Mouse (Mus musculus): Measurements from ENCODE around the gene Sumf2. TPM values are rescaled to one million over a fixed set of nuclear protein-coding genes. Genes with fewer than 3 reads are reported as not detected.
A peak's percentile ranks its signal among the peaks of the same experiment; 100 is the strongest.

The Sumf2 gene
- polyA plus RNA-seq (2012; rRNA removed), result 17.3 and 19.4 TPM in 2 replicates

GRCm38 (mm10) chr5:129846752-129847557 lies at the start of gene Sumf2:
TSS of gene Sumf2 (plus strand) at chr5:129846986.
- Histone ChIP-seq H3K27me3 (ENCODE audit: control insufficient read depth, insufficient read depth, low read length) (no peaks in the 10 kb centered on the region), H3K27ac (ENCODE audit: control insufficient read depth, insufficient read depth, low read length) (no peak within 1 kb of the TSS), H3K4me3 (ENCODE audit: control insufficient read depth, insufficient read depth, low read length) (peak within 1 kb of the TSS; percentile 54), H3K36me3 (ENCODE audit: control insufficient read depth, insufficient read depth, low read length) (peaks cover 15% of the 10 kb centered on the region; the same call in 1 of the 2 replicates), H3K4me1 (replicated peaks; ENCODE audit: control insufficient read depth, insufficient read depth, low read length) (peaks cover 2% of the 10 kb centered on the region)
- DNase-seq, result peak; percentile 95
- TF ChIP-seq POLR2A (IDR thresholded peaks at IDR 0.05; ENCODE audit: control insufficient read depth, extremely low read depth, insufficient read depth, low read length, poor library complexity), result peak; percentile 70
- TF ChIP-seq CTCF (IDR thresholded peaks at IDR 0.05; ENCODE audit: borderline replicate concordance, control insufficient read depth, extremely low read depth, insufficient read depth, low read length, poor library complexity), result 0 out of 2 replicates have a peak, but pooled peaks have one; percentile 44
- WGBS, result 2% methylated on average over 22 of the region's 22 CpGs

GRCm38 (mm10) chr5:129844848-129845247 lies 1.9 kb upstream of the Sumf2 start:
- no peak for TF ChIP-seq CTCF (IDR thresholded peaks at IDR 0.05; ENCODE audit: borderline replicate concordance, control insufficient read depth, extremely low read depth, insufficient read depth, low read length, poor library complexity)
- no peak for TF ChIP-seq POLR2A (IDR thresholded peaks at IDR 0.05; ENCODE audit: control insufficient read depth, extremely low read depth, insufficient read depth, low read length, poor library complexity)
- no peak overlapping the region for H3K4me3 ChIP-seq (ENCODE audit: control insufficient read depth, insufficient read depth, low read length)
- DNase-seq, result no peak
- H3K36me3 ChIP-seq (ENCODE audit: control insufficient read depth, insufficient read depth, low read length), result peaks cover 15% of the 10 kb centered on the region; the same call in 1 of the 2 replicates
- no peak overlapping the region for H3K27ac ChIP-seq (ENCODE audit: control insufficient read depth, insufficient read depth, low read length)
- peaks cover 2% of the 10 kb centered on the region for H3K4me1 ChIP-seq (replicated peaks; ENCODE audit: control insufficient read depth, insufficient read depth, low read length)
- 96% methylated on average over 5 of the region's 5 CpGs for WGBS
- H3K27me3 ChIP-seq (ENCODE audit: control insufficient read depth, insufficient read depth, low read length), result no peaks in the 10 kb centered on the region

GRCm38 (mm10) chr5:129847558-129847820 lies 703 bp downstream of the Sumf2 start:
- H3K4me3 ChIP-seq (ENCODE audit: control insufficient read depth, insufficient read depth, low read length), result peak overlapping the region; percentile 14; the same call in 1 of the 2 replicates
- H3K36me3 ChIP-seq (ENCODE audit: control insufficient read depth, insufficient read depth, low read length), result peaks cover 15% of the 10 kb centered on the region; the same call in 1 of the 2 replicates
- peaks cover 2% of the 10 kb centered on the region for H3K4me1 ChIP-seq (replicated peaks; ENCODE audit: control insufficient read depth, insufficient read depth, low read length)
- DNase-seq, result no peak
- 27% methylated on average over 8 of the region's 8 CpGs for WGBS
- H3K27ac ChIP-seq (ENCODE audit: control insufficient read depth, insufficient read depth, low read length), result no peak overlapping the region
- TF ChIP-seq CTCF (IDR thresholded peaks at IDR 0.05; ENCODE audit: borderline replicate concordance, control insufficient read depth, extremely low read depth, insufficient read depth, low read length, poor library complexity) (no peak), POLR2A (IDR thresholded peaks at IDR 0.05; ENCODE audit: control insufficient read depth, extremely low read depth, insufficient read depth, low read length, poor library complexity) (no peak)
- H3K27me3 ChIP-seq (ENCODE audit: control insufficient read depth, insufficient read depth, low read length), result no peaks in the 10 kb centered on the region

GRCm38 (mm10) chr5:129855163-129855562 lies 8.4 kb downstream of the Sumf2 start:
- Histone ChIP-seq H3K4me1 (replicated peaks; ENCODE audit: control insufficient read depth, insufficient read depth, low read length) (no peaks in the 10 kb centered on the region), H3K27ac (ENCODE audit: control insufficient read depth, insufficient read depth, low read length) (no peak overlapping the region), H3K27me3 (ENCODE audit: control insufficient read depth, insufficient read depth, low read length) (no peaks in the 10 kb centered on the region), H3K4me3 (ENCODE audit: control insufficient read depth, insufficient read depth, low read length) (no peak overlapping the region), H3K36me3 (ENCODE audit: control insufficient read depth, insufficient read depth, low read length) (peaks cover 9% of the 10 kb centered on the region)
- TF ChIP-seq CTCF (IDR thresholded peaks at IDR 0.05; ENCODE audit: borderline replicate concordance, control insufficient read depth, extremely low read depth, insufficient read depth, low read length, poor library complexity) (no peak), POLR2A (IDR thresholded peaks at IDR 0.05; ENCODE audit: control insufficient read depth, extremely low read depth, insufficient read depth, low read length, poor library complexity) (no peak)
- 88% methylated on average over 5 of the region's 5 CpGs for WGBS
- DNase-seq, result no peak

- no peaks in the 10 kb centered on the region for H3K4me1 ChIP-seq (replicated peaks; ENCODE audit: control insufficient read depth, insufficient read depth, low read length)
- 95% methylated on average over 5 of the region's 5 CpGs for WGBS
- H3K36me3 ChIP-seq (ENCODE audit: control insufficient read depth, insufficient read depth, low read length), result peaks cover 9% of the 10 kb centered on the region
- H3K4me3 ChIP-seq (ENCODE audit: control insufficient read depth, insufficient read depth, low read length), result no peak overlapping the region
- no peak for DNase-seq
- no peak overlapping the region for H3K27ac ChIP-seq (ENCODE audit: control insufficient read depth, insufficient read depth, low read length)
- H3K27me3 ChIP-seq (ENCODE audit: control insufficient read depth, insufficient read depth, low read length), result no peaks in the 10 kb centered on the region
- no peak for TF ChIP-seq CTCF (IDR thresholded peaks at IDR 0.05; ENCODE audit: borderline replicate concordance, control insufficient read depth, extremely low read depth, insufficient read depth, low read length, poor library complexity)
- TF ChIP-seq POLR2A (IDR thresholded peaks at IDR 0.05; ENCODE audit: control insufficient read depth, extremely low read depth, insufficient read depth, low read length, poor library complexity), result no peak
Measured at GRCm38 (mm10) chr5:129856414-129856813, 9.6 kb downstream of the Sumf2 start.

GRCm38 (mm10) chr5:129862325-129862724 lies 15.5 kb downstream of the Sumf2 start:
- peaks cover 3% of the 10 kb centered on the region; the same call in 1 of the 2 replicates for H3K4me1 ChIP-seq (replicated peaks; ENCODE audit: control insufficient read depth, insufficient read depth, low read length)
- DNase-seq, result no peak
- TF ChIP-seq POLR2A (IDR thresholded peaks at IDR 0.05; ENCODE audit: control insufficient read depth, extremely low read depth, insufficient read depth, low read length, poor library complexity) (no peak), CTCF (IDR thresholded peaks at IDR 0.05; ENCODE audit: borderline replicate concordance, control insufficient read depth, extremely low read depth, insufficient read depth, low read length, poor library complexity) (no peak)
- H3K27ac ChIP-seq (ENCODE audit: control insufficient read depth, insufficient read depth, low read length), result no peak overlapping the region
- no peak overlapping the region for H3K4me3 ChIP-seq (ENCODE audit: control insufficient read depth, insufficient read depth, low read length)
- H3K27me3 ChIP-seq (ENCODE audit: control insufficient read depth, insufficient read depth, low read length), result no peaks in the 10 kb centered on the region
- WGBS, result 98% methylated on average over 6 of the region's 6 CpGs
- no peaks in the 10 kb centered on the region for H3K36me3 ChIP-seq (ENCODE audit: control insufficient read depth, insufficient read depth, low read length)
